Mouse (Mus musculus) spleen, embryonic (tissue): ENCODE data around the gene Pla2g2c.

ENCODE experiments used
- CTCF ChIA-PET: fragments of 350-600 bp; sonication (Branson Sonifier 250); formaldehyde crosslinking; loops from one replicate; lab custom pipeline; 2022; lab: Charles Lee

Gene Pla2g2c

GRCm38 (mm10) chr4:138748369-138749072 is 23.9 kb downstream of the Pla2g2c start:
- CTCF ChIA-PET: no interaction called here

GRCm38 (mm10) chr4:138752603-138753002 is 28.0 kb downstream of the Pla2g2c start:
- CTCF ChIA-PET: no interaction called here

GRCm38 (mm10) chr4:138753608-138754007 is 29.0 kb downstream of the Pla2g2c start:
- CTCF ChIA-PET: no interaction called here

GRCm38 (mm10) chr4:138754432-138754831 is 29.8 kb downstream of the Pla2g2c start:
- CTCF ChIA-PET: no interaction called here

- CTCF ChIA-PET: no interaction called here
Measured at GRCm38 (mm10) chr4:138755439-138755838, 30.8 kb downstream of the Pla2g2c start.

- CTCF ChIA-PET: no interaction called here
Measured at GRCm38 (mm10) chr4:138755983-138756382, 31.4 kb downstream of the Pla2g2c start.

GRCm38 (mm10) chr4:138757416-138757815 is 32.8 kb downstream of the Pla2g2c start, which contains the start of gene Pla2g2f:
TSS of gene Pla2g2f (minus strand) at chr4:138757626.
- CTCF ChIA-PET: no interaction called here

- CTCF ChIA-PET: no interaction called here
Measured at GRCm38 (mm10) chr4:138762266-138762665, 37.7 kb downstream of the Pla2g2c start.

GRCm38 (mm10) chr4:138771970-138772369 is 47.4 kb downstream of the Pla2g2c start:
- CTCF ChIA-PET: no interaction called here

GRCm38 (mm10) chr4:138772386-138772785 is 47.8 kb downstream of the Pla2g2c start:
- CTCF ChIA-PET: no interaction called here

- CTCF ChIA-PET: no interaction called here
Measured at GRCm38 (mm10) chr4:138775435-138775834, 50.8 kb downstream of the Pla2g2c start, which contains the start of gene Pla2g2d. TSS of gene Pla2g2d (plus strand) at chr4:138775735.

GRCm38 (mm10) chr4:138777417-138778407 is 53.1 kb downstream of the Pla2g2c start:
- CTCF ChIA-PET: no interaction called here

GRCm38 (mm10) chr4:138780300-138780699 is 55.7 kb downstream of the Pla2g2c start:
- CTCF ChIA-PET: no interaction called here

GRCm38 (mm10) chr4:138782098-138782497 is 57.5 kb downstream of the Pla2g2c start:
- CTCF ChIA-PET: no interaction called here

GRCm38 (mm10) chr4:138785721-138786120 is 61.1 kb downstream of the Pla2g2c start:
- CTCF ChIA-PET: no interaction called here

GRCm38 (mm10) chr4:138786141-138786540 is 61.5 kb downstream of the Pla2g2c start:
- CTCF ChIA-PET: no interaction called here

GRCm38 (mm10) chr4:138788381-138788780 is 63.8 kb downstream of the Pla2g2c start:
- CTCF ChIA-PET: no interaction called here

GRCm38 (mm10) chr4:138791452-138791851 is 66.9 kb downstream of the Pla2g2c start:
- CTCF ChIA-PET: no interaction called here

GRCm38 (mm10) chr4:138792599-138792998 is 68.0 kb downstream of the Pla2g2c start:
- CTCF ChIA-PET: no interaction called here

- CTCF ChIA-PET: no interaction called here
Measured at GRCm38 (mm10) chr4:138793276-138793675, 68.7 kb downstream of the Pla2g2c start.

GRCm38 (mm10) chr4:138794344-138794743 is 69.8 kb downstream of the Pla2g2c start:
- CTCF ChIA-PET: no interaction called here
